Mouse (Mus musculus) brain, adult 10 weeks (tissue): ENCODE results near the gene Gad1. TPM values are rescaled to one million over a fixed set of nuclear protein-coding genes. Genes with fewer than 3 reads are reported as not detected.

ENCODE experiments used
- polyA plus RNA-seq: library from polyadenylated mRNA; stranded (reverse); fragments of 350-450 nt; fragmentation: Illumina TruSeq; extraction: RNeasy Lipid Tissue Mini Kit (QIAGEN cat#74804); gene quantifications from one replicate; pipeline ENCODE4 v1.2.3, GENCODE M21; 2015; ENCODE audit warnings: low read depth, low replicate concordance

Gene Gad1
- polyA plus RNA-seq, result 375 TPM

GRCm38 (mm10) chr2:70552772-70553171 lies at the start of gene Gad1:
Gene Gad1 (plus strand): TSS chr2:70553072.

GRCm38 (mm10) chr2:70508496-70508895 lies 44.4 kb upstream of the Gad1 start, which contains the start of gene Erich2:
Gene Erich2 (plus strand): TSS chr2:70508819.

Other genes starting within 250 kb of the Gad1 start
- gene Sp5, start 78.1 kb upstream of the Gad1 start, polyA plus RNA-seq, result not detected
- gene Erich2, start 44.3 kb upstream of the Gad1 start, polyA plus RNA-seq, result 1.7 TPM
- 98.4 TPM for gene Gorasp2, start 108.5 kb downstream of the Gad1 start, polyA plus RNA-seq
- 0.59 TPM for gene Gm26558, start 109.0 kb downstream of the Gad1 start, polyA plus RNA-seq